Mouse (Mus musculus) bone marrow, adult 2 months (tissue): ENCODE measurements around the gene Thra.

Experiments
- CTCF ChIP-seq: fragments of 200-500 bp; IDR thresholded peaks from 2 replicates; pipeline ENCODE4 v1.5.1; 2011; ENCODE audit warnings: low read length, control low read depth; ENCODE audit not compliant: control insufficient read depth, insufficient read depth
- POLR2A ChIP-seq: fragments of 200-500 bp; IDR thresholded peaks from 2 replicates; pipeline ENCODE4 v1.6.1; 2011; ENCODE audit warnings: low read depth, mild to moderate bottlenecking, control low read depth, low read length, borderline replicate concordance; ENCODE audit not compliant: control insufficient read depth

GRCm38 (mm10) chr11:98775348-98776051 lies 35.1 kb downstream of the Thra start:
- no peak for TF ChIP-seq CTCF
- TF ChIP-seq POLR2A = no peak
